Comparison of ENCODE assay signal across 8 mouse cellular contexts in the genomic region with DNA sequence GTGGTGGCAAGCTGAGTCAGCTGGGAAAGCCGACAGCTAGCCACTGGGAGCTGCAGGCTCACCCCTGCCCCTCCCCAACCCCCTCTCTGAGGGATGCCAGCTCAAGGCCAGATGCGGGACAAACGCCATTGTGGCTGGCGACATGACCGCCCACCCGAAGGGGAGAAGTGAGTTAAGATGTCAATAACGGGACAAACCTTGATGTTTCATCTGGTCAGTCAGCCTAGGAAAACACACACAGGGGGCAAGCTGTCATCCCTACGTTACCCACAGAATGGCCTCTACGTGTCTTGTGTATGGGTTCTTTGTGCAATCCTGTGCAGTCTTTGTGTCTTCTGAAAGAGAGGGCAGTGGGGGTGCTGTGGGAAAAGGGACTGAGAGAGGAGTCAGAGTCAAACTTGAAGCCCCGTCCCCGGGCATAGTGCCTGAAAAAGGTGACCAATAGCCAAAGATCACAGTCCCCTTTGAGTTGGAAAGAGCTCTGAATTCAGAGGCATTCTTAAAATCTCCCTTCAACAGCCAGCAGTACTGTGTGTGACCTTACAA. TPM values are rescaled to one million over a fixed set of nuclear protein-coding genes. Genes with fewer than 3 reads are reported as not detected.
DNase-seq lines count a peak whose midpoint lies in the region; ATAC-seq and TF ChIP-seq lines count a peak whose summit lies in the region.

No protein-coding gene starts in this region.

- peak; percentile 53 for DNase-seq in embryo, embryonic 10 days (ENCODE audit: low spot score)
- DNase-seq in embryo, embryonic 9.5 days (ENCODE audit: extremely low spot score), result no peak
- DNase-seq in CH12.LX (ENCODE audit: extremely low read depth), result no peak
- DNase-seq in layer of hippocampus, postnatal 36 days, result no peak

- in situ Hi-C loops in CH12.LX (cut with MboI; ENCODE audit: low pct_ligation_motif_present, low pct_unique_long_range_greater_than_20kb, low sequenced_read_pairs), result no loop called here

- dilution Hi-C loops in CH12.LX (cut with MboI; ENCODE audit: extremely low pct_ligation_motif_present, extremely low pct_unique_long_range_greater_than_20kb, low sequenced_read_pairs), result no loop called here

- no peak for TF ChIP-seq RAD21 in CH12.LX (IDR thresholded peaks at IDR 0.05; ENCODE audit: low read depth, low read length)

- no peaks in the 10 kb centered on the region for H3K79me2 ChIP-seq in CH12.LX (replicated peaks; ENCODE audit: control insufficient read depth, extremely low read depth, insufficient read depth, poor library complexity, severe bottlenecking)

- H3K9me3 ChIP-seq in CH12.LX (replicated peaks; ENCODE audit: low read length), result no peaks in the 10 kb centered on the region
- H3K9me3 ChIP-seq in forebrain, embryonic 16.5 days (ENCODE audit: control insufficient read depth, low read length), result no peaks in the 10 kb centered on the region
- no peaks in the 10 kb centered on the region for H3K9me3 ChIP-seq in limb, embryonic 15.5 days
- H3K9me3 ChIP-seq in stomach, embryonic 16.5 days (replicated peaks; ENCODE audit: control insufficient read depth, low read length), result no peaks in the 10 kb centered on the region

- peaks cover 14 to 44% of the 10 kb centered on the region in 2 experiments for H3K4me1 ChIP-seq in CH12.LX (ENCODE audit: control insufficient read depth in 1 of 2, insufficient read depth in 2 of 2)
- H3K4me1 ChIP-seq in forebrain, embryonic 16.5 days (replicated peaks; ENCODE audit: control insufficient read depth, insufficient read depth, low read length), result peaks cover 23% of the 10 kb centered on the region
- peaks cover 22% of the 10 kb centered on the region for H3K4me1 ChIP-seq in limb, embryonic 15.5 days
- peaks cover 33% of the 10 kb centered on the region for H3K4me1 ChIP-seq in stomach, embryonic 16.5 days (ENCODE audit: control insufficient read depth, insufficient read depth, low read length)

- TF ChIP-seq EP300 in CH12.LX (IDR thresholded peaks at IDR 0.05; ENCODE audit: low read length), result no peak

- no peaks in the 10 kb centered on the region for H3K27me3 ChIP-seq in CH12.LX (replicated peaks)
- H3K27me3 ChIP-seq in forebrain, embryonic 16.5 days (replicated peaks; ENCODE audit: control insufficient read depth, insufficient read depth, low read length), result no peaks in the 10 kb centered on the region
- H3K27me3 ChIP-seq in limb, embryonic 15.5 days, result no peaks in the 10 kb centered on the region
- H3K27me3 ChIP-seq in stomach, embryonic 16.5 days (ENCODE audit: control insufficient read depth, insufficient read depth, low read length), result no peaks in the 10 kb centered on the region

- no peak for TF ChIP-seq POLR2A in CH12.LX (IDR thresholded peaks at IDR 0.05; ENCODE audit: low read depth, low read length)

- 5% methylated on average over 11 of the region's 11 CpGs for WGBS in forebrain, embryonic 16.5 days
- WGBS in limb, embryonic 15.5 days, result 7% methylated on average over 11 of the region's 11 CpGs
- WGBS in stomach, embryonic 16.5 days, result 9% methylated on average over 11 of the region's 11 CpGs

- peak overlapping the region; percentile 44 to 66 (median 54) for H3K4me3 ChIP-seq in CH12.LX (replicated peaks in 1 of 3; ENCODE audit: low read depth in 2 of 3, low read length in 2 of 3, poor library complexity in 1 of 3)
- peak overlapping the region; percentile 46 for H3K4me3 ChIP-seq in forebrain, embryonic 16.5 days (replicated peaks; ENCODE audit: low read length)
- peak overlapping the region; percentile 51 for H3K4me3 ChIP-seq in limb, embryonic 15.5 days
- peak overlapping the region; percentile 52 for H3K4me3 ChIP-seq in stomach, embryonic 16.5 days (replicated peaks; ENCODE audit: low read length)

- peaks cover 0 to 11% of the 10 kb centered on the region in 2 experiments for H3K36me3 ChIP-seq in CH12.LX (replicated peaks in 1 of 2; ENCODE audit: control insufficient read depth in 1 of 2, insufficient read depth in 1 of 2, low read length in 1 of 2)
- no peaks in the 10 kb centered on the region for H3K36me3 ChIP-seq in forebrain, embryonic 16.5 days (ENCODE audit: control insufficient read depth, insufficient read depth)
- H3K36me3 ChIP-seq in limb, embryonic 15.5 days, result no peaks in the 10 kb centered on the region
- no peaks in the 10 kb centered on the region for H3K36me3 ChIP-seq in stomach, embryonic 16.5 days (ENCODE audit: control insufficient read depth, insufficient read depth, low read length)

- no peak for ATAC-seq in forebrain, embryonic 16.5 days
- no peak for ATAC-seq in limb, embryonic 15.5 days (ENCODE audit: insufficient number of reproducible peaks, low FRiP score, low TSS enrichment, low read depth)
- no peak for ATAC-seq in stomach, embryonic 16.5 days (ENCODE audit: insufficient read depth, low FRiP score)
- no peak for ATAC-seq in frontal cortex, adult (ENCODE audit: low TSS enrichment)

- TF ChIP-seq CTCF in CH12.LX (conservative IDR thresholded peaks at IDR 0.05 in 1 of 2, IDR thresholded peaks at IDR 0.05 in 1 of 2; ENCODE audit: low read depth in 2 of 2, low read length in 2 of 2), result no peak

- H3K9ac ChIP-seq in CH12.LX (ENCODE audit: insufficient read depth, low read depth), result peak overlapping the region; percentile 75
- peak overlapping the region; percentile 65 for H3K9ac ChIP-seq in forebrain, embryonic 16.5 days (replicated peaks; ENCODE audit: low read depth, low read length)
- H3K9ac ChIP-seq in limb, embryonic 15.5 days, result peak overlapping the region; percentile 38; the same call in 1 of the 2 replicates
- peak overlapping the region; percentile 79 for H3K9ac ChIP-seq in stomach, embryonic 16.5 days (ENCODE audit: low read length)

- peak overlapping the region; percentile 80 for H3K4me2 ChIP-seq in CH12.LX (ENCODE audit: insufficient read depth, low read depth, poor library complexity, severe bottlenecking)
- peak overlapping the region; percentile 91 for H3K4me2 ChIP-seq in forebrain, embryonic 16.5 days (ENCODE audit: low read length)
- H3K4me2 ChIP-seq in limb, embryonic 15.5 days, result peak overlapping the region; percentile 80
- peak overlapping the region; percentile 85 for H3K4me2 ChIP-seq in stomach, embryonic 16.5 days (ENCODE audit: low read depth, low read length)

- H3K27ac ChIP-seq in CH12.LX (ENCODE audit: insufficient read depth, low read depth), result no peak overlapping the region
- H3K27ac ChIP-seq in forebrain, embryonic 16.5 days (ENCODE audit: low read length), result peak overlapping the region; percentile 69
- H3K27ac ChIP-seq in limb, embryonic 15.5 days, result peak overlapping the region; percentile 90
- peak overlapping the region; percentile 94 for H3K27ac ChIP-seq in stomach, embryonic 16.5 days (ENCODE audit: low read length)

TF ChIP-seq in CH12.LX, 34 proteins besides CTCF, POLR2A, EP300 and RAD21:
- TF ChIP-seq MAX (IDR thresholded peaks at IDR 0.05; ENCODE audit: low read length) (no peak), HCFC1 (IDR thresholded peaks at IDR 0.05; ENCODE audit: low read depth, low read length) (0 out of 2 replicates have a peak, but pooled peaks have one; percentile 1), MEF2A (IDR thresholded peaks at IDR 0.05; ENCODE audit: borderline replicate concordance, low read depth, low read length) (no peak)

RNA-seq across cellular contexts. Expression of gene Chd9, which starts 49.4 kb away (rescaled TPM):
- 15.1 and 17.2 TPM in 2 replicates for total RNA-seq in CH12.LX (2012; rRNA removed)
- total RNA-seq in CH12.LX (2014; rRNA removed), result 11.8 and 12.7 TPM in 2 replicates
- polyA plus RNA-seq in CH12.LX (2012; ENCODE audit: insufficient read length, low read depth), result 52.5 and 188 TPM in 2 replicates
- 93.7 and 97.7 TPM in 2 replicates for polyA plus RNA-seq in forebrain, embryonic 16.5 days (2015; fragmentation: Nextera tagmentation; extraction: Ambion mirVana)
- polyA plus RNA-seq in limb, embryonic 15.5 days (2015; fragmentation: Nextera tagmentation; extraction: Ambion mirVana), result 127 and 128 TPM in 2 replicates
- 239 and 288 TPM in 2 replicates for polyA plus RNA-seq in stomach, embryonic 16.5 days (2015; fragmentation: Nextera tagmentation; extraction: Ambion mirVana)
- total RNA-seq in layer of hippocampus, postnatal 36 days (2021), result 100 to 1,000 TPM; 238 to 258 TPM
